Mouse (Mus musculus): ENCODE measurements at regions not wholly inside any gene's neighbourhood (a gene's known extent, or its start where the extent isn't known, plus 50 kb on each side); places are given as distances from the start of the nearest gene placed in this dataset.
"Not testable (repeated sequence)": the region's sequence is repeated elsewhere in the genome, so short reads cannot be mapped to it uniquely, and the experiment has no call there.

GRCm38 (mm10) chr12:21680026-21680425 is 262.6 kb upstream of the Ywhaq start:
- not testable (repeated sequence) for H3K36me3 ChIP-seq; H3K4me3 ChIP-seq; H3K4me2 ChIP-seq (replicated peaks); ATAC-seq (ENCODE audit: low FRiP score, low read depth); H3K27ac ChIP-seq; H3K9me3 ChIP-seq; H3K4me1 ChIP-seq; H3K27me3 ChIP-seq; H3K9ac ChIP-seq
- 47% methylated on average over 4 of the region's 4 CpGs for WGBS

GRCm38 (mm10) chr12:21649381-21649780 is 231.9 kb upstream of the Ywhaq start:
- WGBS: 88% methylated on average over 8 of the region's 8 CpGs
- H3K4me1 ChIP-seq, H3K36me3 ChIP-seq: not testable (repeated sequence)

GRCm38 (mm10) chr12:21613781-21614180 is 196.3 kb upstream of the Ywhaq start:
- H3K4me3 ChIP-seq; H3K9me3 ChIP-seq; H3K9ac ChIP-seq; H3K36me3 ChIP-seq; ATAC-seq (ENCODE audit: low FRiP score, low read depth); H3K27ac ChIP-seq; H3K4me1 ChIP-seq; H3K4me2 ChIP-seq (replicated peaks); H3K27me3 ChIP-seq: not testable (repeated sequence)
- 16% methylated on average over 2 of the region's 2 CpGs for WGBS

More at GRCm38 (mm10) chr12:21649381-21649780, 231.9 kb upstream of the Ywhaq start:
- H3K9me3 ChIP-seq: peaks cover 77% of the 10 kb centered on the region
- not testable (repeated sequence) for H3K27me3 ChIP-seq; ATAC-seq (ENCODE audit: low FRiP score, low read depth); H3K4me2 ChIP-seq (replicated peaks); H3K4me3 ChIP-seq; H3K9ac ChIP-seq; H3K27ac ChIP-seq

GRCm38 (mm10) chr12:21568415-21569040 is 151.1 kb upstream of the Ywhaq start:
- no peak overlapping the region for H3K9ac ChIP-seq
- H3K4me3 ChIP-seq: no peak overlapping the region
- no peaks in the 10 kb centered on the region for H3K4me1 ChIP-seq
- no peaks in the 10 kb centered on the region for H3K36me3 ChIP-seq
- no peak overlapping the region for H3K4me2 ChIP-seq (replicated peaks)
- H3K27ac ChIP-seq: no peak overlapping the region
- no peaks in the 10 kb centered on the region for H3K27me3 ChIP-seq
- no peaks in the 10 kb centered on the region for H3K9me3 ChIP-seq
- 72% methylated on average over 7 of the region's 7 CpGs for WGBS
- no peak for ATAC-seq (ENCODE audit: low FRiP score, low read depth)

GRCm38 (mm10) chr12:21543962-21544361 is 126.5 kb upstream of the Ywhaq start:
- not testable (repeated sequence) for H3K27ac ChIP-seq; H3K4me2 ChIP-seq (replicated peaks); H3K9me3 ChIP-seq; H3K27me3 ChIP-seq; H3K36me3 ChIP-seq; H3K4me1 ChIP-seq; H3K9ac ChIP-seq; ATAC-seq (ENCODE audit: low FRiP score, low read depth); H3K4me3 ChIP-seq
- 52% methylated on average over 2 of the region's 2 CpGs for WGBS

- ATAC-seq (ENCODE audit: low FRiP score, low read depth): peak; percentile 61; the same call in 1 of the 2 replicates
- H3K27me3 ChIP-seq, H3K4me1 ChIP-seq, H3K9me3 ChIP-seq, H3K27ac ChIP-seq, H3K36me3 ChIP-seq: not testable (repeated sequence)
- 3% methylated on average over 34 of the region's 34 CpGs for WGBS
- Histone ChIP-seq H3K9ac (peak overlapping the region; percentile 71), H3K4me3 (peak overlapping the region; percentile 55), H3K4me2 (replicated peaks) (peak overlapping the region; percentile 71)
Observed at GRCm38 (mm10) chr12:21543153-21543894, 125.9 kb upstream of the Ywhaq start.

GRCm38 (mm10) chr12:21531766-21532165 is 114.3 kb upstream of the Ywhaq start:
- no peak for ATAC-seq (ENCODE audit: low FRiP score, low read depth)
- Histone ChIP-seq H3K9ac (no peak overlapping the region), H3K4me3 (no peak overlapping the region), H3K4me2 (replicated peaks) (no peak overlapping the region), H3K36me3 (no peaks in the 10 kb centered on the region), H3K4me1 (no peaks in the 10 kb centered on the region), H3K27me3 (no peaks in the 10 kb centered on the region), H3K27ac (no peak overlapping the region), H3K9me3 (no peaks in the 10 kb centered on the region)
- WGBS: 89% methylated on average over 3 of the region's 3 CpGs

- not testable (repeated sequence) for H3K4me2 ChIP-seq (replicated peaks); H3K4me1 ChIP-seq; H3K9me3 ChIP-seq; ATAC-seq (ENCODE audit: low FRiP score, low read depth); H3K27me3 ChIP-seq; H3K4me3 ChIP-seq; H3K27ac ChIP-seq; H3K9ac ChIP-seq; H3K36me3 ChIP-seq
- WGBS: 85% methylated on average over 3 of the region's 3 CpGs
Observed at GRCm38 (mm10) chr12:21529367-21529766, 111.9 kb upstream of the Ywhaq start.

- not testable (repeated sequence) for H3K36me3 ChIP-seq; H3K4me3 ChIP-seq; H3K4me1 ChIP-seq; H3K4me2 ChIP-seq (replicated peaks); H3K9ac ChIP-seq; ATAC-seq (ENCODE audit: low FRiP score, low read depth); H3K27ac ChIP-seq; H3K27me3 ChIP-seq; H3K9me3 ChIP-seq
- whole genome bisulfite sequencing: 81% methylated on average over 8 of the region's 8 CpGs
Observed at GRCm38 (mm10) chr12:21527336-21527735, 109.9 kb upstream of the Ywhaq start.

- not testable (repeated sequence) for H3K4me2 ChIP-seq (replicated peaks); H3K4me3 ChIP-seq; H3K36me3 ChIP-seq; H3K9me3 ChIP-seq; H3K4me1 ChIP-seq; ATAC-seq (ENCODE audit: low FRiP score, low read depth); H3K27me3 ChIP-seq; H3K9ac ChIP-seq; H3K27ac ChIP-seq
- 76% methylated on average over 2 of the region's 2 CpGs for WGBS
Observed at GRCm38 (mm10) chr12:21526906-21527305, 109.5 kb upstream of the Ywhaq start.

GRCm38 (mm10) chr12:21525567-21525966 is 108.1 kb upstream of the Ywhaq start:
- not testable (repeated sequence) for H3K27ac ChIP-seq; H3K9me3 ChIP-seq; H3K27me3 ChIP-seq; H3K4me1 ChIP-seq; H3K36me3 ChIP-seq; H3K9ac ChIP-seq; H3K4me2 ChIP-seq (replicated peaks); ATAC-seq (ENCODE audit: low FRiP score, low read depth); H3K4me3 ChIP-seq
- 46% methylated on average over 6 of the region's 6 CpGs for WGBS

- no peak overlapping the region for H3K4me2 ChIP-seq (replicated peaks)
- H3K9ac ChIP-seq: no peak overlapping the region
- H3K27me3 ChIP-seq: no peaks in the 10 kb centered on the region
- no peaks in the 10 kb centered on the region for H3K4me1 ChIP-seq
- 48% methylated on average over 3 of the region's 3 CpGs for WGBS
- ATAC-seq (ENCODE audit: low FRiP score, low read depth): no peak
- H3K27ac ChIP-seq: no peak overlapping the region
- peaks cover 2% of the 10 kb centered on the region; the same call in 1 of the 2 replicates for H3K9me3 ChIP-seq
- H3K4me3 ChIP-seq: no peak overlapping the region
- H3K36me3 ChIP-seq: no peaks in the 10 kb centered on the region
Observed at GRCm38 (mm10) chr12:21522621-21523020, 105.2 kb upstream of the Ywhaq start.

- Histone ChIP-seq H3K4me3 (no peak overlapping the region), H3K4me2 (replicated peaks) (no peak overlapping the region), H3K27me3 (no peaks in the 10 kb centered on the region), H3K4me1 (no peaks in the 10 kb centered on the region), H3K9me3 (peaks cover 20% of the 10 kb centered on the region), H3K36me3 (no peaks in the 10 kb centered on the region), H3K9ac (no peak overlapping the region), H3K27ac (no peak overlapping the region)
- WGBS: 62% methylated on average over 3 of the region's 3 CpGs
- no peak for ATAC-seq (ENCODE audit: low FRiP score, low read depth)
Observed at GRCm38 (mm10) chr12:21519058-21519457, 101.6 kb upstream of the Ywhaq start.
